Mouse (Mus musculus) CH12.LX (cell line): ENCODE data around the gene Ptprm. TPM values are rescaled to one million over a fixed set of nuclear protein-coding genes. Genes with fewer than 3 reads are reported as not detected.

Experiments used
- DNase-seq: peaks from one replicate; pipeline ENCODE4 v3.0.0-alpha.2; 2013; ENCODE audit errors: extremely low read depth
- H3K27ac ChIP-seq: 2 replicates; pipeline ENCODE4 v1.5.1; 2012; ENCODE audit warnings: low read depth, mild to moderate bottlenecking, control low read depth, moderate library complexity; ENCODE audit not compliant: insufficient read depth
- H3K27me3 ChIP-seq: replicated peaks from 2 replicates; pipeline ENCODE3; 2012; ENCODE audit warnings: inconsistent platforms
- H3K36me3 ChIP-seq, 2 experiments: replicated peaks in 1 of 2; 2 replicates each; pipeline versions ENCODE3 to v1.6.1; 2012; ENCODE audit warnings: inconsistent platforms in 1 of 2, low read length in 1 of 2, mild to moderate bottlenecking in 1 of 2, mixed read lengths in 1 of 2, moderate library complexity in 1 of 2; ENCODE audit not compliant: control insufficient read depth in 1 of 2, insufficient read depth in 1 of 2
- H3K4me1 ChIP-seq, 2 experiments: 2 replicates each; pipeline ENCODE4 v1.6.1; 2012; ENCODE audit warnings: inconsistent platforms in 1 of 2, moderate library complexity in 1 of 2; ENCODE audit not compliant: insufficient read depth in 2 of 2, control insufficient read depth in 1 of 2
- H3K4me2 ChIP-seq: 2 replicates; pipeline ENCODE4 v1.6.1; 2012; ENCODE audit warnings: low read depth, mild to moderate bottlenecking, control low read depth; ENCODE audit not compliant: poor library complexity, insufficient read depth, severe bottlenecking
- H3K4me3 ChIP-seq, 3 experiments: fragments of 150-350 bp in 1 of 3; sonication (generic) in 1 of 3; replicated peaks in 1 of 3; 2 replicates each; pipeline versions ENCODE3 to v1.5.1; 2011 to 2012; ENCODE audit warnings: low read depth in 2 of 3, low read length in 2 of 3, mild to moderate bottlenecking in 2 of 3, moderate library complexity in 2 of 3, control low read depth in 1 of 3, improper control_type of control experiment in 1 of 3, inconsistent platforms in 1 of 3, mixed read lengths in 1 of 3; ENCODE audit not compliant: poor library complexity in 1 of 3
- H3K79me2 ChIP-seq: replicated peaks from 2 replicates; pipeline ENCODE4 v1.6.1; 2012; ENCODE audit warnings: mild to moderate bottlenecking, moderate library complexity; ENCODE audit not compliant: control insufficient read depth, poor library complexity, insufficient read depth, severe bottlenecking; ENCODE audit errors: extremely low read depth
- H3K9ac ChIP-seq: 2 replicates; pipeline ENCODE4 v1.6.1; 2012; ENCODE audit warnings: low read depth, mild to moderate bottlenecking, control low read depth, moderate library complexity; ENCODE audit not compliant: insufficient read depth
- H3K9me3 ChIP-seq: replicated peaks from 2 replicates; pipeline ENCODE3; 2012; ENCODE audit warnings: low read length, inconsistent platforms, mixed read lengths
- BHLHE40 ChIP-seq: IDR thresholded peaks from 2 replicates; pipeline ENCODE4 v1.6.1; 2011; ENCODE audit warnings: mild to moderate bottlenecking, low read depth, low read length, improper control_type of control experiment
- CHD2 ChIP-seq: IDR thresholded peaks from 2 replicates; pipeline ENCODE4 v1.6.1; 2011; ENCODE audit warnings: low read length, improper control_type of control experiment
- E2F4 ChIP-seq: IDR thresholded peaks from 2 replicates; pipeline ENCODE4 v1.6.1; 2011; ENCODE audit warnings: low read depth, low read length, improper control_type of control experiment; ENCODE audit not compliant: insufficient replicate concordance
- ELF1 ChIP-seq: IDR thresholded peaks from 2 replicates; pipeline ENCODE4 v1.6.1; 2014; ENCODE audit warnings: low read depth, mild to moderate bottlenecking, inconsistent platforms, low read length, improper control_type of control experiment
- EP300 ChIP-seq: IDR thresholded peaks from 2 replicates; pipeline ENCODE4 v1.6.1; 2011; ENCODE audit warnings: low read length, improper control_type of control experiment
- GABPA ChIP-seq: IDR thresholded peaks from 2 replicates; pipeline ENCODE4 v1.6.1; 2012; ENCODE audit warnings: low read depth, low read length, improper control_type of control experiment, inconsistent platforms; ENCODE audit not compliant: insufficient replicate concordance
- HCFC1 ChIP-seq: IDR thresholded peaks from 2 replicates; pipeline ENCODE4 v1.6.1; 2012; ENCODE audit warnings: low read depth, mild to moderate bottlenecking, inconsistent platforms, low read length, improper control_type of control experiment
- IRF4 ChIP-seq: IDR thresholded peaks from 2 replicates; pipeline ENCODE4 v1.6.1; 2014; ENCODE audit warnings: low read depth, mild to moderate bottlenecking, inconsistent platforms, low read length, improper control_type of control experiment
- JUND ChIP-seq: conservative IDR thresholded peaks from 2 replicates; pipeline ENCODE4 v1.6.1; 2011; ENCODE audit warnings: low read depth, low read length, improper control_type of control experiment
- MAFK ChIP-seq: IDR thresholded peaks from 2 replicates; pipeline ENCODE4 v1.6.1; 2011; ENCODE audit warnings: low read length, improper control_type of control experiment; ENCODE audit not compliant: insufficient replicate concordance
- MAX ChIP-seq: IDR thresholded peaks from 2 replicates; pipeline ENCODE4 v1.6.1; 2011; ENCODE audit warnings: low read length, improper control_type of control experiment
- MAZ ChIP-seq: IDR thresholded peaks from 2 replicates; pipeline ENCODE4 v1.6.1; 2012; ENCODE audit warnings: low read depth, mild to moderate bottlenecking, inconsistent platforms, low read length, improper control_type of control experiment, moderate library complexity
- MXI1 ChIP-seq: IDR thresholded peaks from 2 replicates; pipeline ENCODE4 v1.6.1; 2011; ENCODE audit warnings: mild to moderate bottlenecking, low read depth, low read length, improper control_type of control experiment
- MYC ChIP-seq: IDR thresholded peaks from 2 replicates; pipeline ENCODE4 v1.6.1; 2011; ENCODE audit warnings: low read depth, mild to moderate bottlenecking, improper control_type of control experiment, low read length
- NRF1 ChIP-seq: IDR thresholded peaks from 2 replicates; pipeline ENCODE4 v1.6.1; 2014; ENCODE audit warnings: low read depth, mild to moderate bottlenecking, inconsistent platforms, low read length, improper control_type of control experiment, moderate library complexity
- POLR2A ChIP-seq: IDR thresholded peaks from 2 replicates; pipeline ENCODE4 v1.6.1; 2011; ENCODE audit warnings: low read depth, mild to moderate bottlenecking, improper control_type of control experiment, low read length
- POLR2AphosphoS2 ChIP-seq: IDR thresholded peaks from 2 replicates; pipeline ENCODE4 v1.6.1; 2011; ENCODE audit warnings: low read depth, low read length, improper control_type of control experiment
- RAD21 ChIP-seq: IDR thresholded peaks from 2 replicates; pipeline ENCODE4 v1.6.1; 2011; ENCODE audit warnings: low read depth, mild to moderate bottlenecking, low read length, improper control_type of control experiment, moderate library complexity
- SIN3A ChIP-seq: IDR thresholded peaks from 2 replicates; pipeline ENCODE4 v1.6.1; 2012; ENCODE audit warnings: low read length, improper control_type of control experiment, inconsistent platforms
- TCF12 ChIP-seq: IDR thresholded peaks from 2 replicates; pipeline ENCODE4 v1.6.1; 2014; ENCODE audit warnings: low read depth, mild to moderate bottlenecking, inconsistent platforms, low read length, improper control_type of control experiment
- ZC3H11A ChIP-seq: IDR thresholded peaks from 2 replicates; pipeline ENCODE4 v1.6.1; 2012; ENCODE audit warnings: low read depth, mild to moderate bottlenecking, inconsistent platforms, low read length, improper control_type of control experiment
- ZMIZ1 ChIP-seq: IDR thresholded peaks from 2 replicates; pipeline ENCODE4 v1.6.1; 2012; ENCODE audit warnings: low read depth, mild to moderate bottlenecking, inconsistent platforms, low read length, improper control_type of control experiment
- ZNF384 ChIP-seq: IDR thresholded peaks from 2 replicates; pipeline ENCODE4 v1.6.1; 2012; ENCODE audit warnings: low read depth, low read length, improper control_type of control experiment, inconsistent platforms
- dilution Hi-C: fragments of 300-500 bp; cut with MboI; formaldehyde crosslinking; loops from 2 replicates; pipeline ENCODE4 v1.14.3; 2020; ENCODE audit warnings: low sequenced_read_pairs; ENCODE audit not compliant: extremely low pct_unique_long_range_greater_than_20kb, extremely low pct_ligation_motif_present
- in situ Hi-C: fragments of 300-500 bp; cut with MboI; formaldehyde crosslinking; loops from 3 replicates; pipeline ENCODE4 v1.14.3; 2019; ENCODE audit warnings: low sequenced_read_pairs, low pct_ligation_motif_present, low pct_unique_long_range_greater_than_20kb, mixed read lengths
- polyA plus RNA-seq: library from polyadenylated mRNA; unstranded; fragments of >175 nt; gene quantifications from 2 replicates; pipeline ENCODE4 v1.2.1, GENCODE M21; 2012; ENCODE audit warnings: low read depth; ENCODE audit not compliant: insufficient read length
- total RNA-seq, 2 experiments: library from RNA; depleted of rRNA; stranded (reverse); fragments of 300-350 nt in 1 of 2; fragments of >200 nt in 1 of 2; gene quantifications; 2 replicates each; pipeline ENCODE4 v1.2.3; 2012 to 2014

The Ptprm gene
- total and polyA plus RNA-seq, 3 experiments = not detected

- TF ChIP-seq EP300 (no peak), POLR2A (no peak), E2F4 (no peak), BHLHE40 (no peak), JUND (no peak), IRF4 (no peak), ZC3H11A (no peak), MAZ (no peak), RAD21 (no peak), MAFK (no peak), GABPA (no peak), ELF1 (no peak), MXI1 (no peak), SIN3A (no peak)
- dilution Hi-C loops (no loop called here), in situ Hi-C loops (no loop called here)
- no peak for DNase-seq
- H3K4me3 ChIP-seq = no peak overlapping the region
- no peaks in the 10 kb centered on the region for H3K36me3 ChIP-seq
- no peak overlapping the region for H3K27ac ChIP-seq
- no peaks in the 10 kb centered on the region for H3K79me2 ChIP-seq
- no peak overlapping the region for H3K4me2 ChIP-seq
- H3K9me3 ChIP-seq = peaks cover 73% of the 10 kb centered on the region
- no peaks in the 10 kb centered on the region for H3K27me3 ChIP-seq
- no peak overlapping the region for H3K9ac ChIP-seq
- no peaks in the 10 kb centered on the region for H3K4me1 ChIP-seq
These were observed 13.6 kb upstream of the Ptprm start for GRCm38 (mm10) chr17:67367866-67368265.

- H3K9ac ChIP-seq = no peak overlapping the region
- DNase-seq = no peak
- H3K79me2 ChIP-seq = no peaks in the 10 kb centered on the region
- H3K36me3 ChIP-seq = no peaks in the 10 kb centered on the region
- H3K4me2 ChIP-seq = no peak overlapping the region
- H3K9me3 ChIP-seq = peaks cover 68% of the 10 kb centered on the region
- dilution Hi-C loops = no loop called here
- no peaks in the 10 kb centered on the region for H3K27me3 ChIP-seq
- TF ChIP-seq MAFK (no peak), NRF1 (no peak), CHD2 (no peak), E2F4 (no peak), TCF12 (no peak), MXI1 (no peak), POLR2A (no peak), GABPA (no peak), ZNF384 (no peak), ELF1 (no peak), HCFC1 (no peak), POLR2AphosphoS2 (no peak), RAD21 (no peak), ZMIZ1 (no peak), MYC (no peak), MAX (no peak), BHLHE40 (no peak)
- TF ChIP-seq, all 38 proteins: peak for 0
- Histone ChIP-seq H3K27ac (no peak overlapping the region), H3K4me3 (no peak overlapping the region), H3K4me1 (no peaks in the 10 kb centered on the region)
- in situ Hi-C loops = no loop called here
These were observed 10.2 kb upstream of the Ptprm start for GRCm38 (mm10) chr17:67364491-67364890.
